Mouse (Mus musculus): ENCODE data around the gene Serpinb9. TPM values are rescaled to one million over a fixed set of nuclear protein-coding genes. Genes with fewer than 3 reads are reported as not detected.

Gene Serpinb9
- 7.1 TPM for polyA plus RNA-seq (2014; fragmentation: Illumina TruSeq; extraction: RNeasy Lipid Tissue Mini Kit (QIAGEN cat#74804); ENCODE audit: low read depth, low replicate concordance)

GRCm38 (mm10) chr13:33002950-33003349 is at the start of gene Serpinb9:
Gene Serpinb9, plus strand, starts transcription at chr13:33003250.

DNA sequence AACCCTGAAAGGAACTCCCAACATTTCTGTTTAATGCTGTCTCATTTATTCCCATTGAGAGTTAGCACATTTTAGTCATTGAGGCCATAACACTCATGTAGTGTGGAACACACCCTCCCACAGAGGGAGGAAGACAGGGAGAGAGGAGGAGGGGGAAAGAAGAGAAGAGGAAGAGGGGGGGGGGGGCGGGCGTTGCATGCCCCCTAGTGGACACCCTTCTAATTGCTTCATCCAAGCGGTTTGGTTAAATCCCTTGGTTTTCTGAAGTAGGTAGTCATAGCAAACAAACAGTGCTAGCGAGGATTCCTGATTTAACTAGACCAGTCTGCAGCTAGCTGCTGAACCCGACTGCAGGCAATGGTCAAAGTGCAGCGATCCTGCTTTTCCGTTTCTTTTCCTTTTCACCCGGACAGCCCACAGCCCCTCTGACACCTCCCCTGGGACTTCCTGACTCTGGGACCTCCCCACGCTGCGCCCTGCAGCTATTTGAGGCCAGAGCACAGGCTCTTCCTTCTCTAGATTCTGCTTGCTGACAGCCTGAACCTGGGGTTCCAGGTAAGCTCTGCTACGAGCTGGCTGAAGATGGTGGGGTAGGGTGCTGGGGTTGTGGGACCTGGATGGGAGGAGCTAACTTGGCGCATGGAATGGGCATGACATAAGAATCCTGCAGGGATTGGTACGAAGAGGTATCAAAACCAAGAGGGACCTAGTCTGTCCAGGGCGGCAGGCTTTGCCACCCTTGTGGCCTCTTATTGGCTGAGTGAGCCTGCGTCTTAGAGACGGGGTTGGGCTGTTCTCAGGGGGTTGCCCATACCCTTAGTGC is 37.9 kb upstream of the Serpinb9 start, which contains the start of gene Serpinb6b:
TSS of gene Serpinb6b (plus strand) at position 221 of the 823 bp plus-strand sequence.

DNA sequence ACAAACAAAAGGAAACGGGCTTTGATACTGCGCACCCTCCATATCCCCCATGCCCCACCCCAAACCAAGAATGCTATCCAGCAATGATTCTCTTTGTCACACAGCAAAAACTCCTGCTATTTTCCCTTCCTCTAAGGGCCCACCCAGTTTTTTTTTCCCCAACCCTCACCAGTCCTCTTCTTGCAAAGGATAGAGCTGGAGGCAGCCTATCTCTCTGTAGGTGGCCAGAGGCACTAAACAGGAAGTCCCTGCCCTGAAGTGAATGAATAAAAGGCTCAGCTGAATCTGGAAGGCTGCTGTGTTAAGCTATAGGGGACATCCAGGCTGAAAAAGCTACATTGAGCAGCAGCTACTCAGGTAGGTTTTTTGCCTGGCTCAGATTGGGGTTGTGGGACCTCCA is 24.2 kb downstream of the Serpinb9 start, which contains the start of gene Serpinb9b:
TSS of gene Serpinb9b (plus strand) at position 173 of the 400 bp plus-strand sequence.

Other genes with a start within 250 kb of the Serpinb9 start
- gene Mylk4, start 219.3 kb upstream of the Serpinb9 start, polyA plus RNA-seq (2014; fragmentation: Illumina TruSeq; extraction: RNeasy Lipid Tissue Mini Kit (QIAGEN cat#74804); ENCODE audit: low read depth, low replicate concordance): 1.6 TPM
- 3.3 TPM for gene Wrnip1, start 201.2 kb upstream of the Serpinb9 start, polyA plus RNA-seq (2014; fragmentation: Illumina TruSeq; extraction: RNeasy Lipid Tissue Mini Kit (QIAGEN cat#74804); ENCODE audit: low read depth, low replicate concordance)
- not detected for gene D930007J09Rik, start 200.4 kb upstream of the Serpinb9 start, polyA plus RNA-seq (2014; fragmentation: Illumina TruSeq; extraction: RNeasy Lipid Tissue Mini Kit (QIAGEN cat#74804); ENCODE audit: low read depth, low replicate concordance)
- 9.3 TPM for gene Serpinb1a, start 152.1 kb upstream of the Serpinb9 start, polyA plus RNA-seq (2014; fragmentation: Illumina TruSeq; extraction: RNeasy Lipid Tissue Mini Kit (QIAGEN cat#74804); ENCODE audit: low read depth, low replicate concordance)
- not detected for gene Serpinb1c, start 105.0 kb upstream of the Serpinb9 start, polyA plus RNA-seq (2014; fragmentation: Illumina TruSeq; extraction: RNeasy Lipid Tissue Mini Kit (QIAGEN cat#74804); ENCODE audit: low read depth, low replicate concordance)
- gene Serpinb6b, start 38.0 kb upstream of the Serpinb9 start, polyA plus RNA-seq (2014; fragmentation: Illumina TruSeq; extraction: RNeasy Lipid Tissue Mini Kit (QIAGEN cat#74804); ENCODE audit: low read depth, low replicate concordance): 3.7 TPM
- gene Serpinb9b, start 24.2 kb downstream of the Serpinb9 start, polyA plus RNA-seq (2014; fragmentation: Illumina TruSeq; extraction: RNeasy Lipid Tissue Mini Kit (QIAGEN cat#74804); ENCODE audit: low read depth, low replicate concordance): 0.25 TPM
- 0.32 TPM for gene Serpinb1b, start 75.3 kb downstream of the Serpinb9 start, polyA plus RNA-seq (2014; fragmentation: Illumina TruSeq; extraction: RNeasy Lipid Tissue Mini Kit (QIAGEN cat#74804); ENCODE audit: low read depth, low replicate concordance)
- not detected for gene Serpinb9c, start 156.5 kb downstream of the Serpinb9 start, polyA plus RNA-seq (2014; fragmentation: Illumina TruSeq; extraction: RNeasy Lipid Tissue Mini Kit (QIAGEN cat#74804); ENCODE audit: low read depth, low replicate concordance)
- 0.39 TPM for gene Serpinb9d, start 189.7 kb downstream of the Serpinb9 start, polyA plus RNA-seq (2014; fragmentation: Illumina TruSeq; extraction: RNeasy Lipid Tissue Mini Kit (QIAGEN cat#74804); ENCODE audit: low read depth, low replicate concordance)
- not detected for gene Serpinb9e, start 246.4 kb downstream of the Serpinb9 start, polyA plus RNA-seq (2014; fragmentation: Illumina TruSeq; extraction: RNeasy Lipid Tissue Mini Kit (QIAGEN cat#74804); ENCODE audit: low read depth, low replicate concordance)

Measured in testis, adult 10 weeks (tissue).